ENCODE assay signal across 13 mouse cellular contexts in the genomic region with DNA sequence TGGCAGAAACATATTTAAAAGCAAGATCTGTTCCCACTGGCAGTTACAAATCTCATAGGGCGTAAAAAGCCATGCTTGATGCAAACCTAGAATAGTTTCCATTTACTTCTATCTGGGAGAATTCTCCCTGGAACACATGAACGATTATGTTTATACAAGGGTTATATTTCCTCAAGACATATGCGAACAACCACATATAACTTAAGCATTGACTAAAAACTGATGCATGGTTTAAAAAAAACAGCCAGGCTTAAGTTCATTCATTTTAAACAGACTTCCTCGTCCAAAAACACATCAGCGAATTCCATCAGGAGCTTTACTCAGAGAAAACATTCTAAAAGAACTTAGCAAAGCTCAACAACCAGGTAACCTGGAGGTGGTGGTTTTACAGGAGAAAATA. TPM values are rescaled to one million over a fixed set of nuclear protein-coding genes. Genes with fewer than 3 reads are reported as not detected.
DNase-seq lines count a peak whose midpoint lies in the region; ATAC-seq and TF ChIP-seq lines count a peak whose summit lies in the region.
"Had no signal": no experiment of that assay in that cellular context is flagged by ENCODE, and none has a peak within 500 bp of the region (broad histone marks: within the 10 kb centered on the region; RNA-seq: fewer than 3 reads in every experiment).

No protein-coding gene starts in this region.

- H3K79me2 ChIP-seq in CH12.LX (replicated peaks; ENCODE audit: control insufficient read depth, extremely low read depth, insufficient read depth, poor library complexity, severe bottlenecking) = peaks cover 3% of the 10 kb centered on the region; the same call in 1 of the 2 replicates

- in situ Hi-C loops in CH12.LX (cut with MboI; ENCODE audit: low pct_ligation_motif_present, low pct_unique_long_range_greater_than_20kb, low sequenced_read_pairs) = loop anchor here (10.0 kb wide), 1 partner anchor 403 kb away; no protein-coding TSS in a partner anchor

- no peak for TF ChIP-seq CTCF in CH12.LX (conservative IDR thresholded peaks at IDR 0.05 in 1 of 2, IDR thresholded peaks at IDR 0.05 in 1 of 2; ENCODE audit: low read depth in 2 of 2, low read length in 2 of 2)

- no peak overlapping the region for H3K9ac ChIP-seq in forebrain, embryonic 12.5 days
- no peak overlapping the region for H3K9ac ChIP-seq in forebrain, embryonic 16.5 days (replicated peaks; ENCODE audit: low read depth, low read length)
- H3K9ac ChIP-seq in hindbrain, embryonic 12.5 days = no peak overlapping the region
- H3K9ac ChIP-seq in hindbrain, embryonic 14.5 days = no peak overlapping the region
- H3K9ac ChIP-seq in CH12.LX (ENCODE audit: insufficient read depth, low read depth) = peak overlapping the region; percentile 18
- H3K9ac ChIP-seq in limb, embryonic 11.5 days (ENCODE audit: low read length) = no peak overlapping the region
- no peak overlapping the region for H3K9ac ChIP-seq in midbrain, embryonic 15.5 days

- no peak for DNase-seq in hindbrain, embryonic 14.5 days (ENCODE audit: low spot score)
- no peak for DNase-seq in CH12.LX (ENCODE audit: extremely low read depth)
- no peak for DNase-seq in limb, embryonic 11.5 days (ENCODE audit: low spot score)
- no peak for DNase-seq in urinary bladder, postnatal 4 days (ENCODE audit: low spot score in 2 of 2)
- DNase-seq: adrenal gland, postnatal 14 days; gastrocnemius, postnatal 36 days; right cerebral cortex, postnatal 4 days had no signal

- H3K36me3 ChIP-seq in forebrain, embryonic 12.5 days (replicated peaks) = peaks cover 37% of the 10 kb centered on the region
- no peaks in the 10 kb centered on the region for H3K36me3 ChIP-seq in forebrain, embryonic 16.5 days (ENCODE audit: control insufficient read depth, insufficient read depth)
- H3K36me3 ChIP-seq in hindbrain, embryonic 12.5 days = peaks cover 20% of the 10 kb centered on the region; the same call in 1 of the 2 replicates
- H3K36me3 ChIP-seq in hindbrain, embryonic 14.5 days (replicated peaks; ENCODE audit: control insufficient read depth, insufficient read depth) = peaks cover 25% of the 10 kb centered on the region
- peaks cover 18 to 68% of the 10 kb centered on the region in 2 experiments for H3K36me3 ChIP-seq in CH12.LX (replicated peaks in 1 of 2; ENCODE audit: control insufficient read depth in 1 of 2, insufficient read depth in 1 of 2, low read length in 1 of 2)
- peaks cover 11% of the 10 kb centered on the region for H3K36me3 ChIP-seq in limb, embryonic 11.5 days (ENCODE audit: control insufficient read depth, insufficient read depth, low read length)
- 0 out of 2 replicates have a peak, but pooled peaks cover 4% of the 10 kb centered on the region for H3K36me3 ChIP-seq in midbrain, embryonic 15.5 days (replicated peaks)

- H3K4me2 ChIP-seq in forebrain, embryonic 12.5 days = no peak overlapping the region
- no peak overlapping the region for H3K4me2 ChIP-seq in forebrain, embryonic 16.5 days (ENCODE audit: low read length)
- no peak overlapping the region for H3K4me2 ChIP-seq in hindbrain, embryonic 12.5 days (replicated peaks)
- no peak overlapping the region for H3K4me2 ChIP-seq in hindbrain, embryonic 14.5 days (replicated peaks)
- peak overlapping the region; percentile 79; the same call in 1 of the 2 replicates for H3K4me2 ChIP-seq in CH12.LX (ENCODE audit: insufficient read depth, low read depth, poor library complexity, severe bottlenecking)
- H3K4me2 ChIP-seq in limb, embryonic 11.5 days (ENCODE audit: low read depth, severe bottlenecking) = no peak overlapping the region
- H3K4me2 ChIP-seq in midbrain, embryonic 15.5 days = no peak overlapping the region

- WGBS in forebrain, embryonic 12.5 days = 85% methylated on average over 5 of the region's 5 CpGs
- 89% methylated on average over 5 of the region's 5 CpGs for WGBS in forebrain, embryonic 16.5 days
- WGBS in hindbrain, embryonic 12.5 days = 83% methylated on average over 5 of the region's 5 CpGs
- 89% methylated on average over 5 of the region's 5 CpGs for WGBS in hindbrain, embryonic 14.5 days
- WGBS in limb, embryonic 11.5 days = 82% methylated on average over 5 of the region's 5 CpGs
- 87% methylated on average over 5 of the region's 5 CpGs for WGBS in midbrain, embryonic 15.5 days

- H3K4me3 ChIP-seq in forebrain, embryonic 12.5 days (replicated peaks) = no peak overlapping the region
- no peak overlapping the region for H3K4me3 ChIP-seq in forebrain, embryonic 16.5 days (replicated peaks; ENCODE audit: low read length)
- H3K4me3 ChIP-seq in hindbrain, embryonic 12.5 days = no peak overlapping the region
- no peak overlapping the region for H3K4me3 ChIP-seq in hindbrain, embryonic 14.5 days (replicated peaks; ENCODE audit: low read length)
- H3K4me3 ChIP-seq in CH12.LX (replicated peaks in 1 of 3; ENCODE audit: low read depth in 2 of 3, low read length in 2 of 3, poor library complexity in 1 of 3) = no peak overlapping the region
- no peak overlapping the region for H3K4me3 ChIP-seq in limb, embryonic 11.5 days (ENCODE audit: low read depth, low read length)
- H3K4me3 ChIP-seq in midbrain, embryonic 15.5 days = no peak overlapping the region

- no peak for ATAC-seq in forebrain, embryonic 12.5 days (ENCODE audit: low FRiP score)
- ATAC-seq in forebrain, embryonic 16.5 days = no peak
- ATAC-seq in hindbrain, embryonic 12.5 days (ENCODE audit: low FRiP score) = no peak
- no peak for ATAC-seq in hindbrain, embryonic 14.5 days (ENCODE audit: low FRiP score)
- ATAC-seq in limb, embryonic 11.5 days (ENCODE audit: insufficient number of reproducible peaks, low FRiP score, low TSS enrichment, low read depth) = no peak
- no peak for ATAC-seq in midbrain, embryonic 15.5 days (replicated peaks)
- ATAC-seq: midbrain, embryonic 16.5 days had no signal

- TF ChIP-seq RAD21 in CH12.LX (IDR thresholded peaks at IDR 0.05; ENCODE audit: low read depth, low read length) = no peak

- no peaks in the 10 kb centered on the region for H3K9me3 ChIP-seq in forebrain, embryonic 12.5 days
- H3K9me3 ChIP-seq in forebrain, embryonic 16.5 days (ENCODE audit: control insufficient read depth, low read length) = no peaks in the 10 kb centered on the region
- H3K9me3 ChIP-seq in hindbrain, embryonic 12.5 days (replicated peaks) = no peaks in the 10 kb centered on the region
- no peaks in the 10 kb centered on the region for H3K9me3 ChIP-seq in hindbrain, embryonic 14.5 days (ENCODE audit: control insufficient read depth, low read length)
- no peaks in the 10 kb centered on the region for H3K9me3 ChIP-seq in CH12.LX (replicated peaks; ENCODE audit: low read length)
- no peaks in the 10 kb centered on the region for H3K9me3 ChIP-seq in limb, embryonic 11.5 days (ENCODE audit: control insufficient read depth, low read length)
- no peaks in the 10 kb centered on the region for H3K9me3 ChIP-seq in midbrain, embryonic 15.5 days

- TF ChIP-seq POLR2A in CH12.LX (IDR thresholded peaks at IDR 0.05; ENCODE audit: low read depth, low read length) = no peak

- 0 out of 2 replicates have a peak overlapping the region, but pooled peaks have one; percentile 2 for H3K27ac ChIP-seq in forebrain, embryonic 12.5 days
- no peak overlapping the region for H3K27ac ChIP-seq in forebrain, embryonic 16.5 days (ENCODE audit: low read length)
- peak overlapping the region; percentile 70 for H3K27ac ChIP-seq in hindbrain, embryonic 12.5 days
- H3K27ac ChIP-seq in hindbrain, embryonic 14.5 days = no peak overlapping the region
- H3K27ac ChIP-seq in CH12.LX (ENCODE audit: insufficient read depth, low read depth) = peak overlapping the region; percentile 92
- peak overlapping the region; percentile 72; the same call in 1 of the 2 replicates for H3K27ac ChIP-seq in limb, embryonic 11.5 days (replicated peaks; ENCODE audit: low read depth, low read length)
- no peak overlapping the region for H3K27ac ChIP-seq in midbrain, embryonic 15.5 days
- H3K27ac ChIP-seq: macrophage had no signal

- TF ChIP-seq EP300 in CH12.LX (IDR thresholded peaks at IDR 0.05; ENCODE audit: low read length) = no peak

- H3K4me1 ChIP-seq in forebrain, embryonic 12.5 days = peaks cover 13% of the 10 kb centered on the region
- H3K4me1 ChIP-seq in forebrain, embryonic 16.5 days (replicated peaks; ENCODE audit: control insufficient read depth, insufficient read depth, low read length) = no peaks in the 10 kb centered on the region
- H3K4me1 ChIP-seq in hindbrain, embryonic 12.5 days = peaks cover 10% of the 10 kb centered on the region
- no peaks in the 10 kb centered on the region for H3K4me1 ChIP-seq in hindbrain, embryonic 14.5 days (replicated peaks; ENCODE audit: control insufficient read depth, insufficient read depth, low read length)
- peaks cover 51 to 96% of the 10 kb centered on the region in 2 experiments for H3K4me1 ChIP-seq in CH12.LX (ENCODE audit: control insufficient read depth in 1 of 2, insufficient read depth in 2 of 2)
- H3K4me1 ChIP-seq in limb, embryonic 11.5 days (ENCODE audit: control insufficient read depth, insufficient read depth, low read length) = peaks cover 5% of the 10 kb centered on the region
- H3K4me1 ChIP-seq in midbrain, embryonic 15.5 days = no peaks in the 10 kb centered on the region

- H3K27me3 ChIP-seq in forebrain, embryonic 12.5 days = peaks cover 6% of the 10 kb centered on the region
- no peaks in the 10 kb centered on the region for H3K27me3 ChIP-seq in forebrain, embryonic 16.5 days (replicated peaks; ENCODE audit: control insufficient read depth, insufficient read depth, low read length)
- no peaks in the 10 kb centered on the region for H3K27me3 ChIP-seq in hindbrain, embryonic 12.5 days
- H3K27me3 ChIP-seq in hindbrain, embryonic 14.5 days (ENCODE audit: control insufficient read depth, insufficient read depth, low read length) = no peaks in the 10 kb centered on the region
- no peaks in the 10 kb centered on the region for H3K27me3 ChIP-seq in CH12.LX (replicated peaks)
- H3K27me3 ChIP-seq in limb, embryonic 11.5 days (ENCODE audit: control insufficient read depth, insufficient read depth, low read length) = no peaks in the 10 kb centered on the region
- no peaks in the 10 kb centered on the region for H3K27me3 ChIP-seq in midbrain, embryonic 15.5 days (replicated peaks)

- dilution Hi-C loops in CH12.LX (cut with MboI; ENCODE audit: extremely low pct_ligation_motif_present, extremely low pct_unique_long_range_greater_than_20kb, low sequenced_read_pairs) = no loop called here

TF ChIP-seq in CH12.LX, 34 proteins besides CTCF, POLR2A, EP300 and RAD21 (continues in another document):
- peak; percentile 29; the same call in 1 of the 2 replicates for TF ChIP-seq ZMIZ1 (IDR thresholded peaks at IDR 0.05; ENCODE audit: low read depth, low read length)

RNA-seq across cellular contexts. Expression of gene Ddc, which starts 49.9 kb away (rescaled TPM):
- polyA plus RNA-seq in forebrain, embryonic 12.5 days (2016; fragmentation: Nextera tagmentation; extraction: Ambion mirVana) = 7.3 and 7.7 TPM in 2 replicates
- 3.2 and 4.4 TPM in 2 replicates for polyA plus RNA-seq in forebrain, embryonic 16.5 days (2015; fragmentation: Nextera tagmentation; extraction: Ambion mirVana)
- 8.3 and 12.4 TPM in 2 replicates for polyA plus RNA-seq in hindbrain, embryonic 12.5 days (2016; fragmentation: Nextera tagmentation; extraction: Ambion mirVana)
- polyA plus RNA-seq in hindbrain, embryonic 14.5 days (2014; fragmentation: Nextera tagmentation; extraction: Ambion mirVana) = 7.0 and 9.3 TPM in 2 replicates
- not detected in 2 replicates for total RNA-seq in CH12.LX (2012; rRNA removed)
- 0.17 and 0.19 TPM in 2 replicates for total RNA-seq in CH12.LX (2014; rRNA removed)
- polyA plus RNA-seq in CH12.LX (2012; ENCODE audit: insufficient read length, low read depth) = 0.12 and 0.33 TPM in 2 replicates
- polyA plus RNA-seq in limb, embryonic 11.5 days (2014; fragmentation: Nextera tagmentation; extraction: Ambion mirVana) = 9.2 and 10.2 TPM in 2 replicates
- polyA plus RNA-seq in midbrain, embryonic 15.5 days (2015; fragmentation: Nextera tagmentation; extraction: Ambion mirVana) = 20.4 and 21.1 TPM in 2 replicates
- polyA plus RNA-seq: macrophage had no signal

Comparison
In these comparisons a context has a peak if more than half of its experiments do, and no peak if none do; other contexts are left out.
1. H3K27ac ChIP-seq: peak in forebrain, embryonic 12.5 days (single experiment), hindbrain, embryonic 12.5 days (single experiment), CH12.LX (single experiment) and limb, embryonic 11.5 days (single experiment); none in forebrain, embryonic 16.5 days (single experiment), hindbrain, embryonic 14.5 days (single experiment) and midbrain, embryonic 15.5 days (single experiment).